Mouse (Mus musculus) NIH3T3 (cell line): Measurements from ENCODE around the gene Cfd.

Source experiments
- DNase-seq: peaks from one replicate; pipeline ENCODE4 v3.0.0-alpha.2; 2012; ENCODE audit warnings: low read depth

Gene Cfd

DNA sequence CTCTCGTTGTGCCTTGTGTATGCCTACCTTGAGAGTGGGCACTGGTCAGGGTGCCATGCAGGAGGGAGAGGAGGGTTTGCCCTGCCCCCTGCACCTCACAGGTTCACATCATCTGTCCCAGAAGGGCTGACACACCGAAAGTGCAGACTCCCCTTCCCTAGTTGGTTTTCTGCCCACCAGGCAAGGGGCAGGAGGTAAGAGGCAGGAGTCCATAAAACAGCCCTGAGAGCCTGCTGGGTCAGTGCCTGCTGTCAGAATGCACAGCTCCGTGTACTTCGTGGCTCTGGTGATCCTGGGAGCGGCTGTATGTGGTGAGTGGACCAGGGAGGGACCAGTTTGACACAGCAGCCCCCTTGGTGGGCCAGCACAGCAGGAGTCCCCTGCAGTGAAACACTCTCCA is at the start of gene Cfd:
Gene Cfd, plus strand, starts transcription at position 184 of the 400 bp plus-strand sequence.
- no peak for DNase-seq

DNA sequence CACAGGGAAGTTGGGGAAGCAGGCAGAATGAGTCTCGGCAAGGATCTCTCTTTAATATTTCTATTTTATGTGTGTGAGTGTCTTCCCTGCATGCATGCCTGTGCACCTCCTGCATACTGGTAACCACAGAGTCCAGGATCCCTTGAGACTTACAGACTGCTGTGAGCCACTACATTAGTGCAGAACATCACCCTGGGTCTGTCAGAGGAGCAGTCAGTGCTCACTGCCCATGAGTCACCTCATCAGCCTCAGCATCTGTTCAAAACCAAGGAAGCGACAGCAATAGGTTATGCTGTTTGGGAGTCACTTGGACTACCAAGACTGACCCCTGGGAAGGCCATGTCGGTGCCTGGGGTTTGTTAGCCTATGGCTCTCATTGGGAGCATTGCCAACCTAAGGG is 48.3 kb upstream of the Cfd start:
- peak; percentile 59 for DNase-seq

DNA sequence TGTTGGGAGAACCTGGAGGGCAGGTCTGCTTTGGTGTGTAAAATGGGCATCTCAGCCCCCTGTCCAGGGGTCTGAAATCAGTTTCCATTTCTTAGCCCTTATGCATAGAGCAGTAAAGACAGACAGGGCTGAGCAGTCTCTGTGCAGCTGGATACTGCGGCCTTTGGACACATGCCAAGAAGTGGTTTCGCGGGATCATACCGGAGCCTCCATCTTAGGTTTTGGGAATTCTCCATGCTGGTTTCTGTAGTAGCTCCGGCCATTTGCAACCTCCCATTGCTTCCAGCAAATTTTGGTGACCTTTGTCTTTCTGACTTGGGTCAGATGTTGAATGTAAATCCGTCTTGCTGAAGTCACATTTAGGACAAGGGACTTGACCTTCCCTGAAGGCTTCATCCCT is 47.2 kb upstream of the Cfd start:
- DNase-seq: peak; percentile 53

DNA sequence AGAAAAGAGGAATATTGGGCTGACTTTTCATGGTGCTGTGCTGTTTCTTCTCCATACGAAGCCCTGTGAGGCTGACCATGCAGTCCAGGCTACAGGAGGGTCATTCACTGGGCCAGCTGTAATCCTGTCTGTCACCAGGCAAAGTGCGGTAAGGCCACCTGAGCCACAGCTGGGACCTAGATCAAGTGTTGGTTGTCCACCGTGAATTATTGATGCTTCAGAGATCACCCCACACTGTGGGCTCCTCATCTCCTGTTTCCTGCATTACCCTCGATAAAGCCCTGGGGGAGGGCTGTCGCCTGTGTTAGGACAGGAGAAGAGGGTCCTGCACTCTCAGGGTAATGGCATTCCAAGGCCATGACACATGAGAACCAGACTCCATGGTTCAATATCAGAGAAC is 44.1 kb upstream of the Cfd start:
- DNase-seq: no peak

DNA sequence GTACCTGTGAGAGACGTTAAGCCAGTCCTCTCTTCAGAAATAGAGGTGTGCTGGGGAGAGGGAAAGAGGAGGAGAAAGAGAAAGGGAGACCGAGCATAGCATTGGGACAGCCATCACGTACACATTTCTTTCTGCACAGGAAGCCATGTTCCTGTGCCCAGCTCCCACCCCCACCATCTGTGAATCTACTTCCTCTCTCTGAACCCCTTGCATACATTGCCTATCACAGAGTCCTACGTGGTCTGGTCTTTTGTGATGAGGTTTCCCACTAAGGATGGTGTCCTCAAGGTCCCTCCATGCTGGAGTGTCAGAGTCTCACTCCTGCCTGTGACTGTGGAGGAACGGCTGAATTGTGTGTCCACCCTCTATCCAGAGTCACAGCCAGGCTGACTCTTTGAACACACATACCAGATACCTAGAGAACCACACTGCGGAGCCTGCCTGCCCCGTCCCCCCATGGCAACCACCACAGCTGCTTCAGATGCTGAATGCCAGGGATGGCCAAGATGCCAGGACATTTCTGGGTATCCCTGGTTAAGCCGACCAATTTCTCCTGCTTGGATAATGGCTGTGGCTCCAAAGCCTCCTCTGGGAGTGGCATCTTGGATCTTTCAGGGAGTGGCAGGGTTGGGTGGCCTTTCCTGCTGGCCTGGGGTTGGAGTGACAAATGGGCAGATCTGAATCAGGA is 40.6 kb upstream of the Cfd start:
- no peak for DNase-seq

DNA sequence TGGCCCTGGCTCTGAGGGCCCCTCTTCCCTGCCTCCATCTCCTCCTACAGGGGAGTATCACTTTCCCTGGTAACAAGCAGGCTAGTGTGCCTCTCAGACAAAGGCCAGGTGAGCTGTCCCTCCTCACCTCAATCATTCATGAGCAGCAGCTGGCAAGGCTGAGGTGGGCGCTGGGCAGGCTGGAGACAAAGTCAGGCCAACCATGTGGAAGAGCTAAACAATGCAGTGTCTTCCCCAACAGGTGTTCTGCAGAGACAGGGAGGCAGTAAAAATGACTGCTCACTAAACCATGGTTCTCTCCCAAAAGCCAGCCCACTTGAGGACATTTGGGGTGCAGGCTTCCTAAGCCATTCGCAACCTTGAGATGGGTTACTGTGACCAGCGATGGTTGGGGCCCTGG is 39.0 kb upstream of the Cfd start:
- no peak for DNase-seq

DNA sequence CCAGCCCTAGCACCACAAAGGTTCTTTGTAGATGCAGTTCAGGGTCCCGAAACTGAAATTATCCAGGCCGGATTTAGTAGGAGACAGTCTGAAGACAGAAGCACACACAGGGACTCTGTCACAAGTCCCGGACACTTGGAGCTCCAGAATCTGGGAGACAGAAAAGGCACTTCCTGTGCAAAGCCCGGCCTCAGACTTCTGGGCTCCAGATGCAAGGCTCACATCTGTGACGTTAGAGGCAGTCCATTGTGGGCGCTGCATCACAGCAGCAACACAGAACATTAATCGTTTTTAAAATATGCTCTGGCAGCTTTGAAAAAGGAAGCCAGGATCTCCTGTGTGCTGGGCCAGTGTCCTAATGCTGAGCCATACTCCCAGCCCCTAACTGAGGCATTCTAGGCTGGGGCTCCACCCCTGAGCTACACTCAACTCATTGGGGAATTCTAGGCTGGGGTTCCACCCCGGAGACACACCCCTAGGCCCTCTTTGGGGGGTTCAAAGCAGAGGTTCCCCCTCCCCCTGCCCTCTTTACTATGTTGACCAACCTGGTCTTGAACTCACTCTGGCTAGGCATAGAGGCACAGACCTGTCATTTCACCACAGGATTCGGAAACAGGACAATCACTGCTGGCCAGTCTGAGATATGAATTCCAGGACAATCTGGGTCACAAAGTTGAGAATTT is 38.4 kb upstream of the Cfd start:
- DNase-seq: peak; percentile 88

DNA sequence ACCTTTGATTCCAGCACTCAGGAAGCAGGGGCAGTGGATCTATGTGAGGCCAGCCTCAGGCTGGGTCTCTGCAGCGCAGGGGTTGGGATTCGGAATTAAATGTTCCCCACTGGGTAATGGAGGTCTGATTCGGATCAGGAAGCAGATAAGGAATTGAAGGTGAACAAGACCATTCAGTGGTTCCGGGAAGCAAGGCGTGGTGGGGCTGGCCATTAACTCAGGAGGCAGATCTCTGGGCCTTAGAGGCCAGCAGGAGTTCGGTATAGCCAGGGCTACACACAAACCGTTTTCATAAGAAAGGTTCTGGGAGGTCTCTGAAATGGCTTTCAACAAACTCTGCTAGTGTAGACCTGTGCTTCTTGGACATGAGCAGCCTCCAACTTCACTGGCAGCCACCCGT is 37.8 kb upstream of the Cfd start:
- no peak for DNase-seq

DNA sequence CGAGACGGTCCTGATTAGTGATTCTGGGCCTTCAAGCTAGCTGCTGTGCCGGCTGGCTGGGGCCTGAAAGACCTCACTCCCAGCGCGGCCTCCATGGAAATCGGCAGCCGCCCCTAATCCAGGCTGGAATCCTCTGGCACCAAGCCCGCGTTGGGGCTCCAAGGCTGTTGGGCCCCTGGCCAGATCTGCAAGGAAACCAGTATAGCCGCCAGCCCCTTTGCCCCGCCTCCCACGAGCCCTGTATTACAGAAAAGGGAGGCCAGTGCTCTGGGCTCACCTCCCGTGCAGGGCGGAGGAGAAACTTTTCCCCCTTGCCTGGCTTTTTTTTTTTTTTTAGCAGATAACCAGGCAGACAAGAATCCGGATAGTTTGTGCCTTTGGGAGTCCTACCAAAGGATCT is 37.3 kb upstream of the Cfd start:
- peak; percentile 100 for DNase-seq

DNA sequence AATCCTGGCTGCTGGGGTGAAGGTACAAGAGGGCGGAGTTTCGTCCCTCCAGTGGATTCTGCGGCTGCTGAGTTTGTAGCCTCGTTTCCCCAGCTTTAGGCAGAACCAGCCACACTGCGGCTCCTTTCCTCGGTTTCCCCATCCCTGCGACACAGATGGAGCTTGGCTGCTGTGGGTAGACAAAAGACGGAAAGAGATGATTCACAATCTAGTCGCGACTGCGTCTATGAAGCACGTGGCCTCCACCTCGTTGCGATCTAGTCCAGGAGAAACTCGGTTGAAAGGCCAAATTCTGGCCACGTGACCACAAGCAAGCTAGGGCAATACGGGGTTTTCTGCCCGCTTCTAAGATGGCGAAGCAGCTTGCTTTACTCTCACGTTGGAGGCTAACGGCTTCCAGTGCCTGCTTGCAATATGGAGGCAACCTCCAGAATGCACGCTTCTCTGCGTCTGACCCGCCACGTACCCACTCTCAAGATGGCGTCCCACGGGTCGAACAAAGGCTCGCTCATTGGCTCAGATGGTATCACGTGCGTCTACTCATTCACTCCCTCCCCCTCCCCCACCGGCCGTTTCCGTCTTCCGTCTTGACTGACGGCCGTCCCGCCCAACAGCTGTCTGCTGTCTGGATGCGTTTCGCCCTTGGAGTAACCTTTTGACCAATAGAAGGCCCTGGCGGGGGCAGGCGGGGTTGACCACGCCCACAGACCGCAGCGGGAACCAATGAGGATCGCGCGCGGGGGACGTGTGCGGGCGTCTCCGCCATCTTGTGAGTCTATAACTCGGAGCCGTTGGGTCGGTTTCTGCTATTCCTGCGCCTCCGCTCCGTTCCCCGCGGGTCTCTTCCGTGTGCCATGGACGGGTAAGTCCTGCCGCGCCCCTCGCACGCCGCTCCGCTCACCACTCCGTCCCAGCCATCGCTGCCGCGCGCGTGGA is 36.5 kb upstream of the Cfd start, which contains the start of gene Ptbp1:
Gene Ptbp1, plus strand, starts transcription at position 568 of the 936 bp plus-strand sequence.
- peak; percentile 100 for DNase-seq

DNA sequence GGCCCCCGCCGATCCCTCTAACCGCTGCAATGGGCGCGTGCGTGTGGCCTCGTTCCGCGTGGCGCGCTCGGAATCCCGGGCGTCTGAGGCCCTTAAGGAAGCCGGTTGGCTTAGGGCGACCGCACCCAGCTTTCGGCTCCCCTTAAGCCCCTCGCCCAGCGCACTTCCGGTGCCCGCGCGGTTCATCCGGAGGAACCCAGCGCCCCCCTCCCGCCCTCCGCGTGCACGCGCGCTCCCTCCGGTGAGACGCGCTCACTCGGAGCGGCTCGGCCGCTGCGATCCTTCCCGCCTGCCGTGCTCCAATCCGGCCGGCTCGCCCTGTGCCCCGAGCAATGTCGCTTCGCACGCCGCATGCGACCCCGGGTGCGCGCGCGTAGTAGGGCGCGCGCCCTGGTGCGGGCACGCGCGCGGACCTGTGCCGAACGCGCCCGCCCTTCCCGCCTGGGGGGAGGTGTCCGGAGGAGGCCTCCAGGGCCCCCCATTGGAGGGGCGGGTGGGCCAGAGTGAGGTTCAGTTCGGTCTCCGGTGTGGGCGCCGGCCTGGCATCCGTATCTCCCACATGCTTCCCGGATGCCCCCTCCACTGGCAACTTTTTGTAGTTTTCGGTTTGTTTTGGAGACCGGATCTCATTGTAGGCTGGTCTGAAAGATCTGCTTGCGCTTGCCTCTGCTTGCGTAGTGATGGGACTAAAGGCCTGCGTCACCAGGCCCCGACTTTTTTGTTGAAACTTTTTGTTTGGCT is 35.7 kb upstream of the Cfd start:
- peak; percentile 82 for DNase-seq

DNA sequence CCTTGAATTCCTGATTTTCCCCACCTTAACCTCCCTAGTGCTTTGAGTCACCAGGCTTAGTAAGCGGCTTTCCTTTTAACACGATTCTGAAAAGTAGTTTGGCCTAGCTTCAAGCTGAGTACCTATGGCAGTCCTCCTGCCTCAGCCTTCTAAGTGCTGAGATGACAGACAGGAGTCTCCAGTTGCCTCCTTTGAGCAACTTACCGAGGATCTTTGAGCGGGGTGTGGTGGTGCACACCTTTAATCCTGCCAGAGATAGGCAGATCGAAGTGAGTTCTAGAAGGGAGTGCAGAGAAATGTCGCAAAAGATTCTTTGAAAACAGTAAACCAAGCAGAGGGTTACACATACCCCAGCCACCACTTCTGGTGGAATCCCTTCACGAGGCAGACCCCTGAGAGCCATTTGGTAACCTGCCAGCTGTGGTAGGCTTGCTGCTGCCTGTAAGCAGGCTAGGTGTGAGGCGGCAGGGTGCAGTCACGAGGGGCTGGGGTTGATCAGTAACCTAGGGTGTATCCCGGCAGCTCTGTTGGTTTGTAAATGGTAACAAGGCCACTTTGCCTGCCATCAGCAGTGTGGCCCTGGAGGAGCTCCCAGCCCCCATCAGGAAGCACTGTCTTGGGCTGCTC is 35.0 kb upstream of the Cfd start:
- peak; percentile 58 for DNase-seq

DNA sequence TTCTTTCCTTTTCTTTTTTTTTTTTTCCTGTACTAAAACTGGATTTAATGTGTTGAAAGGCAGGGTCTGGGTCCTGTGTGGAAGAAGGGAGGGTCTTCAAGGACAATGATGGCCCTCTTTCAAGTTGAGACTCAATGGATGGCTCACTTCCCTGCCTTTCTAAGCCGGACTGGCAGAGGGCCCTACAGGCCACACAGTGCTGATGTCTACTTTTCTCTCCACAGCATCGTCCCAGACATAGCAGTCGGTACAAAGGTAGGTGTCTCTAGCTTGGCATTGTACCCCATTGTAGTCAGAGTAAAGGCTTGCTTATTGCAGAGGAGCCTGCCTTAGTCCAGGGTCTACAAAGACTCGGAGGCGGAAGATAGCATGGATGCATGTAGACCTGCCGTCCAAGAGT is 34.4 kb upstream of the Cfd start:
- no peak for DNase-seq

DNA sequence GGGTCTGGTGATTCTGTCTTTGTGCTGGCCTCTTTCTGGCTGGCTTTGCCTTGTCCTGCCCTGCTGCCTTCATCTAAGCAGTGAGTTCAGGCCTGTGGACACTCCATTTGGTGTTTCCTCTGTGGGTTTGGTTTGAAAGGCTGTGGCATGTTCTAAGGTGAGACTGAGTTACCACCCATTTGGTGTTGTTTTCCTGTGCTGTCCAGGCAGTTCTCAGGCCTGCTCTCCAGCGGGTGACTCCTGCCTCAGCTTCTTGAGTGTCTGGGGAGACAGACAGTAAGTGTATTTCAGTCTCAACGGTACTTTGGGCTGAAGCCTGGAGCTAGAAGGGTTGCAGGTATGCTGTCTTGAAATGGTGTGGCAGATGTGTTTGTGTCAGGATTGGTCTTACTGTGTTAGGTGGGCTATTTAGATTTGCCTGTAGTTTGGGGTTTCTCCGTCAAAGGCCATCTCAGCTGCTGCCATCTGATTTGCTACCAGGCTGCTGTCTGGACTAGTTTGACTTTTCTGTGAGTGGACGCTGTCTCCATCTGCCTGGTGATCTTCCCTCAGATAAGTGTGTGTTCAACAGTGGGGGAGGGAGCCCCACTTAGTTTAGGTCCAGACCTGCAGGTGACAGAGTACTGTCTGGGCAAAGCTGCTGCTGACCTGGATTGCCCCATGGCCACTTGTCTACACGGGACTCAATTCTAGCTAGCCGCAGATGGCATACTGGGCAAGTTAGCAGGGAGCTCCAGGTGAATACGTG is 33.8 kb upstream of the Cfd start:
- DNase-seq: no peak

DNA sequence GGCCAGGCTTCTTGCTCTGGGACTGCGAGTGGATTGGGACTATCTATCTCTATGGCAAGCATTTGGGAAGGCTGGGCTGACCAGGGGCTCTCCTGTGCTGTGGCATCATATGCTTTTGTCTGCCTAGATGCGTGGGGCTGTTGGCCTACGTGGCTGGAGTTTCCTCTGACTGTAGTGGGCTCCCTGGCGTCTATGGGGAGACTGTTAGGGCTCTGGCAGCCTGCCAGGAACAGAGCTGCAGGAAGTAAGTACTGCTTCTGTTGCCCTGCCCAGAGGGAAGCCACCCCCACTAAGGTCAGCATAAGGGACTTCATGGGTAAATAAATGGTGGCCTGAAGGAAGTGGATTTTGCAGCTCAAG is 33.2 kb upstream of the Cfd start:
- peak; percentile 75 for DNase-seq

DNA sequence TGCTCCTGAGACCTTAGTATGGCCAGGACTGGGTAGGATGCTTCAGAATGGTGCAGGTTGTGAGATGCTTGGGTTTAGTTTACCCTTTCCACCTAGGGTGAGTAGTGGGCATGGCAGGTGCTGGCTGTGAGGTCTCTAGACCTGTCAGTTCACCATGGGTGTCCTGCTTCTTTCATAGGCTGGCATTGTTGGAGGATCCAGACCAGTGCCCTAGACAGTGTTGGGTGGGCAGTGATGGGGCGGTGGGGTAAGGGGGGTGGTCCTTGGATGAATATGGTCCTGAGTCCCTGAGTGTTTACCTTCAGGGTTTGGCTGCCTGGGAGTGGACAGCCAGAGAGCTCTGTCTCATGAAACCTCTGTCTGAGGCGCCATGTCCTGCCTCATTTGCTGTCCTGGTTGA is 32.8 kb upstream of the Cfd start:
- DNase-seq: no peak

DNA sequence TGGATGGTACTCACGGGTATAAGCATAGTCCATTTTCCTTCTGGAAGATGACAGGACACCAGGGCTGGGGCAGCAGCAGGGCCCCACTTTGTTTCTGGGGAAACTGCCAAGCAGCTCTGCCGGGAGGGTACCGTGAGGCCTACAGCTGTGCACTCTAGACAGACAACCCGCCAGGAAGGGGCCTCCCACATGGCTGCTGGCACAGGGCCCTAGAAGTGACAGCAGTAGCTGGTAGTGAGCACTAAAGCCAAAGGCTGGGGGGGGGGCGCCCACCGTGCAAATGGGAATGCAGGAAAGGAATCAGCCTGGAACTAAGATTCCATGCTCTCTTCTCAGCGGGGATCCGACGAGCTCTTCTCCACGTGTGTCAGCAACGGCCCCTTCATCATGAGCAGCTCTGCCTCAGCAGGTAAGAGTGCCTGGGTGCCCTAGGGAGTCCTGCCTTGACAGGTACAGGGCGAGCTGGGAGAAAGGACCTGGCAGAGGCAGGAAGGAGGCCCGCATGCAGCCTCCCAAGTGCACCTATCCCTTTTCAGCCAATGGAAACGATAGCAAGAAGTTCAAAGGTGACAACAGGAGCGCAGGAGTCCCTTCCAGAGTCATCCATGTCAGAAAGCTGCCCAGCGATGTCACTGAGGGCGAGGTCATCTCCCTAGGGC is 32.1 kb upstream of the Cfd start:
- peak; percentile 78 for DNase-seq

DNA sequence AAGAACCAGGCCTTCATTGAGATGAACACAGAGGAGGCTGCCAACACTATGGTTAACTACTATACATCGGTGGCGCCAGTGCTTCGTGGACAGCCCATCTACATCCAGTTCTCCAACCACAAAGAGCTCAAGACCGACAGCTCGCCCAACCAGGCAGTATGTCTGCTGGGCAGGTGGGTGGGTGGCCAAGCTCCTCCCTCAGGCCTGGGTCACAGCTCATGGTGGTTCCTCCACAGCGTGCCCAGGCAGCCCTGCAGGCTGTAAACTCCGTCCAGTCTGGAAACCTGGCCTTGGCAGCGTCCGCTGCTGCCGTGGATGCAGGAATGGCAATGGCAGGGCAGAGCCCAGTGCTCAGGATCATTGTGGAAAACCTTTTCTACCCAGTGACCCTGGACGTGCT is 31.5 kb upstream of the Cfd start:
- DNase-seq: no peak

DNA sequence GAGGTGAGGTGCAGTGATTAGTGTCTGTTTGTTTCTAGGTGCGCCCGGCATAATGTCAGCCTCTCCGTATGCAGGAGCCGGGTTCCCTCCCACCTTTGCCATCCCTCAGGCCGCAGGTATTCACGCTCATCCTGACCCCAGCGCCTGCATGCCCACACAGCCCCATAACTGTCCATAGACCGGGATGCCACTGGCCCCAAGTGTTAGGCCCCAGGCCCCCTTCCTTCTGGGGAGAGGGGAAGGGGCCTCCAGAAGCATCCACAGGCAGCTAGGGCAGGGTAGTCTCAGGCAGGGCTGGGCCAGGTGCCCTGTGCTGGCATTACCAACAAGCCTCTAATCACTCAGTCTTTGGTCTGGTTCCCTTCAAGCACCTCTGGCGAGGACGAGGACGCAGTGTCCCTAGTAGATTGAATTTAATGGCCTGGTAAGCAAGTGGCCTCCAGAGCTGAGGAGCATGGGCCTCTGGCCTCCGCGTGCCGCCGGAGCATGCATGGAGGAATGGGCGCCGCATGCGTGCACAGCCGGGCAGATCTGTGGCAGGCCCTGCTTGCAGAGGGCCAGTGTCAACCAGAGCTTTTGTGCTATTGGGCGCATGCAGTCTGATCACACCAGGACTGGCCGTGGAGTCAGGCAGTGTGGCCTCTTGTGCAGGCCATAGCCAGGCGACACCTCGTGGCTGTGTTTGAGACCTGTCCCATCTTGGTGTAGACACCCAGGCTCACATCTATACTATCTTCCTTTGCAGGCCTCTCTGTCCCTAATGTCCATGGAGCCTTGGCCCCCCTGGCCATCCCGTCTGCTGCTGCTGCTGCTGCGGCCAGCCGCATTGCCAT is 30.4 kb upstream of the Cfd start:
- DNase-seq: no peak
